Mouse (Mus musculus) 3T3-L1 (cell line): ENCODE measurements around the gene Fam219b.

Experiments used
- DNase-seq: peaks from one replicate; pipeline ENCODE4 v3.0.0-alpha.2; 2015; ENCODE audit warnings: low read depth, low spot score

Gene Fam219b

DNA sequence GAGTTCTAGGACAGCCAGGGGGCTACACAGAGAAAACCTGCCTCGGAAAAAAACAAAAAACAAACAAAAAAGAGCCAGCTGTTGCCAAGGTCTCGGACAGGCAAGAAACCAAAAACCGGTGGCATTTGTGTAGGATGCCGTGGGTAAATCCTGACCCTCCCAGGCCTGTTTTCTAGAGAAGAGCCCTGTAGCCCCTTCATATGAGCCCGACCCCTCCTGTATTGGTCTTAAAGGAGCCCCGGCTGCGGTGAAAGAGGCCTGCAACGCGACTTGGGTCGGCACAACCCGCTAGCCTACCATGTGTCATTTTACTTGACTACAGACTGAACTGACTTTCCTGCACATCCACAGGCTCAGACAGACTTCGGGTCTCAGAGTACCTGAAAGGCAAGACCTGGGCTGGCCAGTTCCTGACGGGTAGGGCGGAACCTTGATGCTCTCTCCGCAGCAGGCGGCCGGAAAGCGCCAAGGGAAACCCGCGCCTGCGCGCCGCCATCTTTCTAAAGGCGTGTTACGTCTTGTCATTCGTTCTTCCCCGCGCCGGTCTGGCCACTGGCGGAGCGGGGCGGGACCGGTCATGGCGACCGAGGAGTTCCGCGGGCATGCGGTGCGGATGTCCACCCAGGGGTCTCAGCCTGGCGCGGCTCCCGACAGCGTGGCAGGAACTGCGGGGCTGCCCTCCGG is at the start of gene Fam219b:
Gene Fam219b, plus strand, starts transcription at position 485 of the 684 bp plus-strand sequence.
- peak; percentile 84 for DNase-seq

DNA sequence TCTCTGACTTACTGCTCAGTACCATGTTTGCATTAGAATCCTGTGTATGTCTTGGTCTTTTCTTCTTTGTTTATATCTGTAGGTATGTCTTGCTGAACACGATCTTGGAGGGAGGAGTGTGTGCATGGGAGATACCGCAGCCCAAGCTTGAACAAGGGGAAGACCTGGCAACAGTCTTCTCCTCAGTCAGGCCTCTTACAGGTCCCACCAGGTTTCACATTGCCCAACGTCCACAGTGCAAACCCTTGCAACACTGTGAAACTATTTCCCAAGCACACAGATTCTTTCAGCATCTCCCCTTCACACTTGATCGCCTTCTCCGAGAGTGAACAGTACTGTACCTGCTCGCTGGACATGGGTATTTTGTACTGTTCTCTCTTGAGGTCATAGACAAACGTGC is 49.5 kb upstream of the Fam219b start:
- DNase-seq: no peak

DNA sequence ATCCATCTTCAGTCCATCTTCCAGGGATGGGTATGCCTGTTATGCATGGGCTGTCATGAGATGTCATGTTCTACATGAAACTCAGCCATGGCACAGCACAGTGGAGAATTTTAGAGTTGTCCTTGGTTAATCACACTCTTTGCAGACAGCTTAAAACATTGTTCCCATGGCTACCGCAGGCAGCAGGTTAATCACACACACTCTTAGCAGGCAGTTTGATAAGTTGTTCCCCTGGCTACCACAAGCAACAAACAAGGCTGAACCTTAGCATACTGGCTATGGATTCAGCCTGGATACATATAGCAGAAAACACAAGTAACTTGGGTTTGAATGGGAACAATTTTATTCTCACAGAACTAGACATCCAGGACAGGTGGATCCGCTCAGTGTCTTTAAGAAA is 43.8 kb upstream of the Fam219b start:
- no peak for DNase-seq

DNA sequence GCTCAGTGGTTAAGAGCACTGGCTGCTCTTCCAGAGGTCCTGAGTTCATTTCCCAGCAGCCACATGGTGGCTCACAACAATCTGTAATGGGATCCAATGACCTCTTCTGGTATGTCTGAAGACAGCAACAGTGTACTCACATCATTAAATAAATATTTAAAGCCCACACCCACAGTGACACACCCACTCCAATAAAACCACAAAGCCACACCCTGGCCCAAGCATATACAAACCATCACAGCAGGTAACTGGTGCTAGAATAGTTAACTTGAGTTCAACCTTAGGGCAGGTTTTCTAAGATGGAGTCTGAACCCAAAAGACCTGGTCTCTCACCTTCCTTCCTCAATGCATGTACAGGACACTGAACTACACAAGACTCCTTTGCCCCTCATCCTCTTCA is 42.4 kb upstream of the Fam219b start:
- DNase-seq: no peak

DNA sequence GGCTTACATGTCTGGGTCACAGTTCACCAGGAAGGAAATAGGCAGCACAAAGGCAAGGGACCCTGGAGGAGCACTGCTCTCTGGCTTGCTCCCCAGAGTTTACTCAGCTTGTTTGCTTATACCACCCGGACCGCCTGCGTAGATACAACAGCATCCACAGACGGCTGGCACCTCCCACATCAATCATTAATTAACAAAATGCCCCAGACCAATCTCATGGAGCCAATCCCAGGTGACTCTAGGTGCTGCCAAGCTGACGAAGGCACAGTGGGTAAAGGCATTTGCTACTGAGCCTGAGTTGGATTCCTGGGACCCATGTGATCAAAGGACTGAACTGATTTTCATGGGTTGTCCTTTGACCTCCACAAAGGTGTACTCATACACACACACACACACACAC is 40.1 kb upstream of the Fam219b start:
- DNase-seq: no peak

DNA sequence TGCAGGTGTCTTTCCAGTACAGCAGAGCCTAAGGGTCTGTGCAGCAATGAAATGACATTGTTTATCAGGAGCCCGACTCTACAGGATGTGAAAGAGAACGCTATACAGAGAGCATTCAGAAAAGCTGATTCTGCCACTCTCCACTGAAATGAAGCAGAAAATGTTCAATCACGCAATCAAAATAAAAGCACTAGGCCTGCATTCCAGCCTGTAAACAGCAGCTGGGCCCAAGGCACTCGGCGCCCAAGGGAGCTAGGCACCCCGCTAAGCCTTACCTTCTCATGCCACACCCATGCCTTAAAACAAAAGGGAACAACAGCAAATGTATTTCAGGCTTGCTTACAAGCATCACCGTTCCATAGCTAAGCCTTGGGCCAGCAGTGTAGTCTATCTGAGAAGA is 38.8 kb upstream of the Fam219b start:
- DNase-seq: no peak

DNA sequence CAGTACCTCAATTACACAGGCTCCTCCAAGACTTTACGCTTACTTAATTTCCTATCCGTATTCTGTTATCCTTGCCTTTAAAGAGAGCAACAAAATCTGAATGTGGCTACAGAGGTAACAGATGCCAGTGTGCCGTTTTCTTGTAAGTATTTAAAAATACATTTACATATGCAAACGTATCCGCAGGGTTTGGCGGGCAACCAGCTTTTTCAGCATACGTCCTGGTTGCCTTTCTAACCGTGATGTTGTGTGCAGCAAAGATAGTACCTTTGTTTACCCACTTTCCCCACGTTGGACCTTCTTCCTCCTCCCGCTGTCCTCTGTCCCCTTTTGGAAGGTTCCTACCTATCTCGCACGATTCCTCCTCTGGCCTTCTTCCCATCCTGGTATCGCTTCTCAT is 35.9 kb upstream of the Fam219b start:
- no peak for DNase-seq

DNA sequence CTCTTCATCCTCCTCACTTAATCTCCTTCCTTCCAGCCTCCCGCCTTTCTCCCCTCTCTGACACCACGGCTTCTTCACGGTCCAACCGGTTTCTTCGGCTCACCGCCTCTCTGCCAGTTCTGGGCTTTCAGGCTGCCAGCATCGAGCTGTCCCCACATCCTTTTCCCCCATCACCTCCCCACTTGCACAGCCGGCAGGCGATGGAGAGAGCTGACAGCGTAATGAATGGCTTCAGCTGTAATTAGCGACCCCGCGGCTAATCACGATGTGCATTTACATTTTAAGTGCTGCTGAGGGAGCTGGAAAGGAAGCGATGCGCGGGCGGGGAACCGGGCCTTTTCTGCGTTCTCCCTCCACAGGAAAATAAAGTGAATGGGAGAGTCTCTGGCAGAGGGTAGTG is 35.5 kb upstream of the Fam219b start:
- no peak for DNase-seq

DNA sequence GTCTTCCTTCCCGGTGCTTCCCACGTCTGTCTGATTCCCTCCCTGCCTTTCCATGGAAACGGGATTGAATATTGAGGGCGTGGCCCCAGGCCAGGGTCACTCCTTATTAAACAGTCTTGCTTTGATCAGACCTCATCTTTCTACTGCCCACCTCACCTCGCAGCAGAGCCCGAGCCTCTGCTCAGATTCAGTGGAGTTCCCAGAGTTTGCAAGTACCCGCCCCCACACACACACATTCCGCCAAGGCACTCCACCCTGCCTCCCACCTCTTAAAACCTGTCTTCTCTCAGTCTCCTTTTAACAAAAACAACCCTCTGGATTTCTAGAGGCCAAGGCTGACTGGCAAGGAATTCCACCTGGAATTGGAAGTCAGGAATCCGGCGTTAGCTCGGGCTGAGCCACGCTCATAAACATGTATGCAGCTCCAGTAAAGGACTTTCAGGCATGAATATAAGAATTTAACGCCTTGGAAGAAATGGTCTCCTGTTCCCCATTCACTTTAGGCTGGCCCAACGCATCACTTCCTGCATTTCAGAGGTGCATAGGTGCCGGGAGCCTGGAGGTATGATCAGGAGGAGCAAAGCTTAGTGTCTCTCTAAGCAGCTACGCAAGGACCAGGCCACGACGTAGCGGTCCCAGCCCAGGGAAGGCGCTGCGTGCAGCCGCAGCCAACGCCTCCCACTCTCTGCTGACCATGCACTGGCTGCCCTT is 34.3 kb upstream of the Fam219b start:
- no peak for DNase-seq

DNA sequence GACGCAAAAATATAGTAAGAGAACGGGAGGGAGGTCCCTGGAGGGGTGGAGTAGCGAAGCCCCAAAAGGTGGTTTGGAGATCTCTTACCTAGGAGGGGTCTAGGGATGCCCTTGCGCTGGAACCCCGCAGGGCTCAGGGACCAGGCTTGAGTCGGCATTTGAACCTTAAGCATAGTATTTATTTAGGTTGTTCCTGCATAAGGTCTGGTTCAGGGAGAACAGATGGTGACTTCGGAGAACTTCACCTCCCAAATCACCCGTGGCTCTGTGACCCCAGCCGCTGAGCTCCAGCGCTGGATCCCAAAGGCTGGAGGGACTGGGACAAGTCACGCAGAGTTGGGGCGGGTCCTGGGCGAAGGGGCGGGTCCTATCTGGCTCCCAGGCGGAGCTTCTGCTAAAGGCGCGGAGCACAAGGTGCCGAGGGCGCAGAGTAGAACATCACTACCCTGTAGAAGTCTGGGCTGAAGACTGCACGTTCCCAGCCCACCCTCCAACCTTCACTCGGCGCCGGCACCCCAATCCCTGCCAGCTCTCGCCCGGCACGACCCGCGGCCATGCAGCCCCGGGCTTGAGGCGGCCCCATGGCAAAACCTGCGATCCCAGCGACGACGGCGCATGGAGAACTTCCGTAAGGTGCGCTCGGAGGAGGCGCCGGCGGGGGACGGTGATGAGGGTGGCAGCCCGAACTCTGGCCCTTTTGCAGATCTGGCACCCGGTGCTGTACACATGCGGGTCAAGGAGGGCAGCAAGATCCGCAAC is 33.5 kb upstream of the Fam219b start, which contains the start of gene Rpp25:
Gene Rpp25, plus strand, starts transcription at position 405 of the 759 bp plus-strand sequence.
- no peak for DNase-seq

DNA sequence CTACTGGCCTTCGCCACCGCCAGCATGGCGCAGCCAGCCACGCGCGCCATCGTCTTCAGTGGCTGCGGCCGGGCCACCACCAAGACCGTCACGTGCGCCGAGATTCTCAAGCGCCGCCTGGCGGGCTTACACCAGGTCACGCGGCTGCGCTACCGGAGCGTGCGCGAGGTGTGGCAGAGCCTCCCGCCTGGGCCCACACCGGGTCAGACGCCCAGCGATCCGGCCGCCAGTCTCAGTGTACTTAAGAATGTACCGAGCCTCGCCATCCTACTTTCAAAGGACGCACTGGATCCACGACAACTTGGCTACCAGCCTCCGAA is 33.0 kb upstream of the Fam219b start:
- DNase-seq: no peak

DNA sequence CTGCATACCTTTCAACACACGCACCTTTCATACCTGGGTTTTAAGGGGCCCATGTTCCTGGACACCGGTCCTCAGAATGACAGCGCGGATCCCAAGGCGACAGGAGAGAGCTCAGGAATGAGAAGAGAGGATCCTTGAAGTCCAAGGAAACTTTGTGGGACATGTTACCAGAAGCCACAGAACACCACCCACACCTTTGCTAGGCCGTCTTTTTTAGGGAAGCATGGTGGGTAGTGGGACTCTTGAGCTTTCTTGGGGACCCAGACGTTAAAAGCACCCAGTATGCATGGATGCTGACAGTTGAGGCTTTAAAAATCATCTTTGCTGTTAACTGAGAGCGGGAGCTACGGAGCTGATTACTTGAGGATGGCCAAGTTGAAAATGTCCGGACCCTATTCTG is 32.4 kb upstream of the Fam219b start:
- no peak for DNase-seq

DNA sequence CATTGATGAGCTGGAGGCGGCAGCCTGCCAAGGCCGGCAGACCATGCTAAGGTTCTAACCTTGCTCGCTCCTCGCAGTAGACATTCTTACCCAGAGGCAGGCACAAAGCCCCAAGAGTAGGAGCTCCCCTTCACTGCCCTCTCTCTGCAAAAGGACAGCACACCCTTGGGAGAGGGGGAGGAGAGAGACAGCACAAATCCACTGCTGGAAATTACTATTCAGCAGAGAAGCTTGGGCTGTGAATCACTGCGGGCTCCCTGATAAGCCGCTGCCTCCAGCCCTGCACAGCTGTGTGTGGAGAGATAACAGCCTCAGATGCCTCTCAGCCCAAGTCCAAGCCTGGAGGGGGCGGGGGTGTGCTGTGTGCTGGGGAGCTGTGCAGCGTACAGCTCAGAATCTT is 31.6 kb upstream of the Fam219b start:
- DNase-seq: peak; percentile 83

DNA sequence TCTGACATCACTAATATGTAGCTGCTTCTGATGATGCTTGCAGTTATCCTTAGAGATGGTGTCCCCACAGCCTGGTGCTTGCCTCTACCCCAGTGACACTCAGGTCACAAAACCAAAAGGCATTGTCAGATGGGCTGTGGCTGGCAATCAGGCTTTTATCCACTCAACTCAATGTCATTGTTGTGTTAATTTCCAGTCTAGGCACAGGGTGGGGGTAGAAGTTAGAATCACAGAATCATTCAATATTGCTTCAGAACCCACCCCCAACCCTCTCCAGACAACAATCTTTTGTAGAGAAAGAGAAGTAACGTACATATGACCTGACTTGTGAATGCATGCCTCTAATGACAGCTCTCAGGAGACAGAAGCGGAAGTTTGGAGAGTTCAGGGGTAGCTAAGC is 26.8 kb upstream of the Fam219b start:
- no peak for DNase-seq

DNA sequence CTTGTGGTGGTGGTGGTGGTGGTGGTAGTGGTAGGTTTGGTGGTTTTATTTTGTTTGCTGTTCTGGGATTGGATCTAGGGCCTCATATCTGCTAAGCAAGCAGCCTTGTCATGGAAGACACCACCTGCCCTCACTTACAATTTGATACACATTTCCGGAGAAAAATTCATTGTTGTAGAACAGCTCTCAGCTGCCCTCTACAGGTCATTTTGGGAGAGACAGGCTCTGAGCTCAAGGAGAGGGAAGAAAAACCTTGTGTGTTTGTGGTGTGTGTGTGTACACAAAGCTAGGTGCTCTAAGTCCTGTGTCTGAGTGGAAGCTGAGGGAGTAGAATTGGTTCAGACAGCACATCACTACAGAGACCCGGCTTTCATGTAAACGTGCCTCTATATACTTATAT is 20.2 kb upstream of the Fam219b start:
- DNase-seq: peak; percentile 86

DNA sequence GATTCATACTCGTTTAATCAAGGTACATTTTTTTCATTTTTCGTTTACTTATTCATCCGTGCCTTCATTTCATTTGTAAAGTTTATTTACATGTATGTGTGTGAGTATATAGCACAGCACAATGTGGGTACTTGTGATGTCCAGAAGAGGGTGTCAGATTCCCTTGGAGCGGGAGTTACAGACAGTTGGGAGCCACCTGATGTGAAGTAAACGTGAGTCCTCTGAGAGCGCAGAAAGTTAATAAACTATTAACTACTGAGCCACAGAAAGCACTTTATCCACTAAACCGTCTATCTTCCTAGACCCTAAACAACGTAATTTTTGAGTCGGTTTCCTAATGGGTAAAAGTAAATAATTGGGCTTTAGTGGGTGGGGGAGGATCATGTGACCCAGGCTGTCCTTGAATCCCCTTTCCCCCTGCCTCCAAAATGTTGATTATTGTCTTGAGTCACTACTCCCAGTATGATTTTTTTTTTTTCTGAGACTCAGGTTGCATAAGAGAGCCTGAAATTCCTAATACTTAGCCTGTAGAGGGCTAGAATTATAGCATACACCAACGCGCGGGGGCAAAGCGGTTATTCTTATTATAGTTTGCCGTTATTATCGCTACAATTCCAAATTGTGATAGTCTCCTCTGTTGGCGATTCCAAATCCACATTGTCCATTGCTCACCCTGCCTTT is 16.8 kb upstream of the Fam219b start:
- DNase-seq: peak; percentile 35

DNA sequence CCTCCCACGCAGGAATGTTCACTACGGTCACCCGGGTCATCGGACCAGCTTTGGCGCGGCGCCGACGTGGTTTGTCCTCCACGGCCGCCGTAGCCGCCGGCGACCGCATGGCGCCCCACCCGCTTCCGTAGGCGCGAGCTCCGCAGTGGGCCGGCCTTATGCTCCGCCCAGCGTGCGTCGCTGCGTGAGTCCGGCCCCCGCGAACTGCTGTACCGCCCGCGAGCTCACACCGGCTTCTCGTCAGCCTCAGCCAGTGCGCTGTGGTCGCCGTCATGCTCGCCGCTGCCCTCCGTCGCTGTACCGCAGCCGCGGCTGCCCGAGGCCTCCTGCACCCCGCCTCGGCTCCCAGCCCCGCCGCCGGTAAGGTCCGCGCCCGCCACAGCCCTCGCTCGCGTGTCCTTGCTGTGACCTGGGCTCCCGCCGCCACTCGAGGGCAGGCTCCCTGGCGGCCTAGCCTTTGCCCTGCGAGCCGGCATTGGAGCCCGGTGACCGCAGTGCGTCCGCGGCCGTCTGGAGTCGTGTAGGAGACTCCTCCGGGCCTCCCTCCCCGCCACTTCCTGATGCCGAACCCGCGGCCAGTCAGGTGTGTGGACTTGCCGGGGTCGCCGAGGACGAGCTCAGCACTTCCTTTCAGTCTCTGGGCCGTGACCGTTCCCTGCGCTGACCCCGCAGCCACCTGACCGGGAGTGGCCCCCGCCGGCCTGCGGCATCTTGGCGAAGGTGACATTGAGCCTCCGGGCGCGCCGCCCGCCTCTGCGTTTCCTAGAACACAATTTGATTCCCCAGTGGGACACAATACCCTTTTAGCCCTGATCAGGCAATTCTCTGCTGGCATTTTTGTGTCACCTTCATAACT is 16.0 kb upstream of the Fam219b start, which contains the start of gene Cox5a:
Gene Cox5a, plus strand, starts transcription at position 219 of the 856 bp plus-strand sequence.
- peak; percentile 91 for DNase-seq

DNA sequence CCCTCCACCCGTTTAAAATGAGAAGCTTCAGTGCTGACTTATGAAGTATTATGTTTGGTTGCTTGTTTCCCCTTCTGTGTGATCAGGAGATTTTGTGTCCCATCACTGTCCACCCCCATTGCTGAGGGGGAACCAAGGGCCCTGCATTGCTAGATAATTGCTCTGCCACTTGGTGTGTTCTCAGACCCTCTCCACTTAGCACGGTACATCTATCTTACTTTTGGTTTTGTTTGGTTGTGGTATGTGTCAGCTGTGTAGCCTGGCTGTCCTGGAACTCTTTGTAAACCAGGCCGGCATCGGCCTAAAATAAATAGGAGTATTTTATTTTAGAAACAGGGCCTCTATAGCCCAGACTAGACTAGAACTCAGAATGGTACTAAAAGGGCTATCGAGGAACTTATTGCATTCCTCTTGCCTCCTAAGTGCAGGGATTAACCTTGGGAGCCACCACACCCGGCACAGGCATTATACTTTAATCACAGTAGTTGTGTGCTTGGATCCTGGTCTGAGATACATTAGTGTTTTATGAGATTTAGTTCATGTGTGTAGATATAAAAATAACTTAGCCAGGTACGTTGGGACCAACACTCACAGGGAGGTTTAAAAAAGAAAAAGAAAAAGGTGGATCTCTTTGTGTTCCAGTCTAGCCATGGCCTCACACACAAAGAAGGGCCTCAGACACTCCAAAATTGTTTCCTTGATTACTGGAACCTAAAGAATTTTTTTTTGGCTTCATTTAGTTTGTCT is 15.0 kb upstream of the Fam219b start:
- DNase-seq: peak; percentile 39

DNA sequence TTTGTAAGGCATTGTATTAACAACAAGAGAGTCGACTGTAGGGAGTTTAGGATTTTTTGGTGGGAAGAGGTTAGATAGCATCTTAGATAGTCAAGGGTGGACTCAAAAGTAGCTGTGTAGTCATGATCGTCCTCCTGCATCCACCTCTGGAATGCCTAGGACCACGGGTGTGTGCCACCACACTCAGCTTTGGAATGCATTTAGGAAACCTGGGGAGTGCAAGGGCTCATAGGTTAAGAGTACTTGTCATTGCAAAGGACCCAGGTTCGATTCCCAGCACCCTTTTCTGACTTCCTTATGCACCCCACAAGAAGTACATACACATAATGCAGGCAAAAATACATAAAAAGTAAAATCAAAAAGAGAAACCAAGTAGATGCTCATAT is 14.5 kb upstream of the Fam219b start:
- peak; percentile 32 for DNase-seq

DNA sequence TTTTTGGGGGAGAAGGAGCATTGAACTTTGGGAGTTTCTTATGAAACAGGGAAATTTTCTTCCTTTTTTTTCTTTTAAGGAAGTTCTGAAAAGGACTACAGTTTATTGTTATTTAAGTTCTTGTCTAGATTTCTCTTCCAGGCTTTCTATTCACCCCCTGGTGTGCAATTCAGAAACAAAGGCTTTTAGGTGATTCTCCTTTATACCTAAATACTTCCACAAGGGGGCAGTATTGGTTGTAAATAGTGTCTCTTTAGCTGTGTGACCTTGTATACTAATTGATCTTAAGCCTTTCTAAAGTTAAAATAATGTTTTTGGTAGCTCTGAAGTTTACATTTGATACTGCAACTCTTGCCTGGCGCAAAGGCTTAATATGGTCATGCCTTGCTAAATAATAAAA is 13.6 kb upstream of the Fam219b start:
- DNase-seq: peak; percentile 84
